Mouse (Mus musculus): Measurements from ENCODE around the gene Xlr. TPM values are rescaled to one million over a fixed set of nuclear protein-coding genes. Genes with fewer than 3 reads are reported as not detected.

Gene Xlr
- 1.3 TPM in 2 replicates for polyA plus RNA-seq (2012; rRNA removed)

DNA sequence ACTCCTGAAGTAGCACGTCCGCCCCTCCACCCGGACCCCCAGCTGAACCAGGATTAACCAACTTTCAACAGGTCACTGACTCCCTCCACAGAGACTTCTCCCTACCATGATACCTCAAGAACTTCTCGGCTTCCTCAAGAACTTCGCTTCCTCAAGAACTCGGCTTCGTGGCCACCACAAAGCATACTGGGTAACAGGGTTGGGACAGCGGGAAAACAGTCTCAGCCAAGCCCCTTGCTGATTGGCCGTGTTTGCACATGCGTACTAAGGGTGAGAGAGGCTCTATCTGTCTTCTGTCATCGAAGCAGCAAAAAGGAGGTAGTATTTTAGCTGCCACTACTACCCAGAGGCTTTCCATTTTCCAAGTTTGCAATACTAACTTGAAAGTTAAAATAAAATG lies at the start of gene Xlr:
TSS of gene Xlr (minus strand) at position 188 of the 400 bp plus-strand sequence.

GRCm38 (mm10) chrX:53776276-53776675 lies 21.2 kb downstream of the Xlr start, which contains the start of gene Zfp36l3:
Gene Zfp36l3, minus strand, starts transcription at chrX:53776394.

DNA sequence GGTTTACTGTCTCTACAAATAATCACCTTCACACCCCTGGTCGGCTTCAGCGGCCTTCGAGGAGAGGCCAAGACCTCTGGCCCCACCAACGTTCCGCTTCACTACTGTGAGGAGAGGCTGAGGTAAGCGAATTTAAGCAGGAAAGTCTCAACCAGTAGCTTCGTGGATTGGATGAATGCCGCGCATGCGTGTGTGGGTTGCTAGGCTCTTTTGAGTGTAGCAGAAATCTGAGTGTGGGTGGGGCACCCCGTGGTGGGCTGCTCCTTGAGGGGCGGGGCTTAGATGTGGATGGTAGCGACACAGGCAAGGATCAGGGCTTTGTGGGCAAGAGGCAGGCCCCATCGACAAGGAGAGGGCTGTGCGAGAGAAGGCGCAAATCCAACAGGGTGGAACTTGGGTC lies 39.8 kb downstream of the Xlr start, which contains the start of gene 1700013H16Rik:
TSS of gene 1700013H16Rik (minus strand) at position 96 of the 400 bp plus-strand sequence.

Other genes with a start within 250 kb of the Xlr start
- 2.4 and 3.2 TPM in 2 replicates for gene Rtl8c, start 189.7 kb downstream of the Xlr start, polyA plus RNA-seq (2012; rRNA removed)
- not detected in 2 replicates for gene Gm14597, start 188.7 kb downstream of the Xlr start, polyA plus RNA-seq (2012; rRNA removed)
- gene Rtl8a, start 154.0 kb downstream of the Xlr start, polyA plus RNA-seq (2012; rRNA removed): 10.1 and 10.8 TPM in 2 replicates
- gene Rtl8b, start 127.3 kb downstream of the Xlr start, polyA plus RNA-seq (2012; rRNA removed): 12.6 and 13.7 TPM in 2 replicates
- gene 4930502E18Rik, start 72.9 kb downstream of the Xlr start, polyA plus RNA-seq (2012; rRNA removed): 0.07 TPM in 2 replicates
- gene 1700013H16Rik, start 39.9 kb downstream of the Xlr start, polyA plus RNA-seq (2012; rRNA removed): not detected in 2 replicates
- 0.01 TPM in 1 of 2 replicates, not detected in the other for gene Zfp36l3, start 21.3 kb downstream of the Xlr start, polyA plus RNA-seq (2012; rRNA removed)

Data from liver, embryonic 18 days (tissue).